Mouse (Mus musculus) c-Kit-positive CD71-positive TER-119-positive erythroid progenitor cells, embryonic 14.5 days (primary cell): Measurements from ENCODE around the gene Notch3.

Experiments
- DNase-seq: peaks from one replicate; pipeline ENCODE4 v3.0.0-alpha.2; 2013; ENCODE audit warnings: low spot score

Notch3 gene

DNA sequence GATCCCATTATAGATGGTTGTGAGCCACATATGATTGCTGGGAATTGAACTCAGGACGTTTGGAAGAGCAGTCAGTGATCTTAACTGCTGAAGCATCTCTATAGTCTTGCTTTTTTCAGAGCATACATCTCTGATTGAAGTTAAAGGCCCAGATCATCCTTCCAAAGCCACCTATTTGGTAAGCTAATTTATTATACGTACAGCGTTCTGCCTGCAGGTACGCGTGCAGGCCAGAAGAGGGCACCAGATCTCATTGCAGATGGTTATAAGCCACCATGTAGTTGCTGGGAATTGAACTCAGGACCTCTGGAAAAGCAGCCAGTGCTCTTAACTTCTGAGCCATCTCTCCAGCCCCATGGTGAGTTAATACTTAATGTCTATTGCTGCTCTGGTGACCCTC lies 73.8 kb downstream of the Notch3 start:
- no peak for DNase-seq

- DNase-seq, result peak; percentile 75
Measured at GRCm38 (mm10) chr17:32092241-32092619, 74.4 kb downstream of the Notch3 start.

DNA sequence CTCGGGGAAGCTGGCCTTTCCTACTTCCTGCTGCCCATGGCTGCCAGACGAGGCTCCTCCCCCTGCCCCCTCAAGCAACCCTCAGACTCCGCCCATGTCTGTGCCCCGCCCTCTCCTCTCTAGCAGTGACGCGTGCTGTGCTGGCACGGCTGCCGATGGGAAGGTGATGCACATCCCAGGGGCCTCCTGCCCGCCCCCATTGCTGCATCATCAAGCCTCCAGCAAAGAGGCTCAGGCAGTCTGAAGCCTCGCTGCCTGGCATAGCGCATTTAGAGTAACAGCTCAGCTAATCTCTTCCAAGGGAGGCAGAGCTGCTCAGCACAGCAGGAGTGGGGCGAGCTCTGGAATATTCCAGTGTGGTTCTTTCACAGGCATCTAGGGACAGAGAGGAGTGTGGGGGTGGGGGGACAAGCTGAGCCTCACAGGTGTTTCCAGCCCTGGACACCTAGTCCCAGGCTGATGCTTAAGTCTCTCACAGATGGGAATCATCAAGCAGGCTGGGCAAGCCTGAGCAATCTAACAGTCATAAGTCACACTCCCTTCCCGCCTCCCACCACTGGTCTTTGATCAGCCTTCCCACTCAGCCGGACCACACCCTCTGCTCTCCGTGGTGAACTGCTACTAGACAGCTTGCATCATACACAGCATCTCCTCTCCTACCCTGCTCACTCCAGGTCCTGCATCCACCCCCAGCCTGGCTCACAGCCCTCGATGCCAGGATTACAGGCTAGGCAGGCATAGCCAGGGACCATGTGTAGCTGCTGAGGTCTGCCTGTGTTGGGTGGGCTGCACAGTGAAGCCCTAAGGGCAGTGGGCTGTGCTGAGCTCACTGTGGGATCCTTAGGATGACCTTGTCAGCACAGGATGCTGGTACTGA lies 75.0 kb downstream of the Notch3 start:
- peak; percentile 90 for DNase-seq

GRCm38 (mm10) chr17:32091032-32091363 lies 75.7 kb downstream of the Notch3 start:
- DNase-seq, result no peak

DNA sequence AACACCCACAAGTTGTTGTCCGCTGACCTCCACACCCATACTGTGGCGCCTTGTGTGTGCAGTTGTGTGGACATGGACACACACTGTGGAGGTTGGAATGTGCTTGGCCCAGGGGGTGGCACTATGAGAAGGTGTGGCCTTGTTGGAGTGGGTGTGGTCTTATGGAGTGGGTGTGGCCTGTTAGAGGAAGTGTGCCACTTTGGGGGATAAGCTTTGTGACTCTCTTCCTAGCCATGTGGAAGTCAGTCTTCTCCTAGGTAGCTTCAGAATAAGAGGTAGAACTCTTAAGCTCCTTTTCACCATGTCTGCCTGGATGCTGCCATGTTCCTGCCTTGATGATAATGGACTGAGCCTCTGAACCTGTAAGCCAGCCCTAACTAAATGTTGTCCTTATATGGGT lies 79.6 kb downstream of the Notch3 start:
- DNase-seq, result peak; percentile 45

DNA sequence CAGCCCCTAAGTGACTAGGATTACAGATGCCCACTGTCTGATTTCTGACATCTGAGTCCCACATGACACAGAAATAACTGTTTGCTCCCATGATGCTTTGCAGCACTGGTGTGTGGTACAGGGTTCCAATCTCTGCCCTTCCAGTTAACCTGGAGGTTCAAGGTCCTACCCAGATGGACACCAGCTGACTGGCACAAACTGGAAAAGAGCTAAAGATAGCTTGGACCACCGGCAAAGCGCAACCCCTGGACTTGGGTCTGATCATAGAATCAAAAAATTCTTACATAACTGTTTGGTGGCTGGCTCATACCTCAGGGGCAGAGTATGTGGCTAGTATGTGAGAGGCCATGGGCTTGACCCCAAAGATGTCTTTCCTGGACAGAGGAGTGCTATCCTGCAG lies 83.3 kb downstream of the Notch3 start:
- DNase-seq, result no peak

GRCm38 (mm10) chr17:32075164-32075563 lies 91.5 kb downstream of the Notch3 start:
- peak; percentile 48 for DNase-seq

DNA sequence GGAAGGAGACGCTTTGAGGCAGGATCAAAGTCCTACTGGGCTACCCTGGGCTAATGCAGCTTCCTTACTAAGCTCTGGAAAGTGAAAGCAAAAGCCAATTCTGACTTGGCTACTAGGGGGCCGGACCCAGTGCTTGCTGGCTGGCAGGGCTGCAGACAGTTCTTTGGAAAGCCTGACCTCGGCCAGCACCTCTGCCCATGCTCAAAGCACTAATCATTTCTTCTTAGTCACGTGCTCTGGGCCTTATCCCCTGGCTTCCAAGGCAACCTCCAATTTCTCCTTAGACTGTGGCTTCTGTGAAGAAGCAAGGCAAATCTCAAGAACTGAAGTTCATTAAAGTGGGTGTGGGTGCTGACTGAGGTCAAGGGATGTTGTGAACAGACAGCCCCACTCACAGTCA lies 92.0 kb downstream of the Notch3 start:
- no peak for DNase-seq

- peak; percentile 74 for DNase-seq
Measured at GRCm38 (mm10) chr17:32073359-32073758, 93.3 kb downstream of the Notch3 start.
